Comparison of ENCODE assay signal across 9 mouse cellular contexts in genomic region chr7:35035565-35035964, GRCm38 (mm10). TPM values are rescaled to one million over a fixed set of nuclear protein-coding genes. Genes with fewer than 3 reads are reported as not detected.
A peak's percentile ranks its signal among the peaks of the same experiment; 100 is the strongest.
DNase-seq lines count a peak whose midpoint lies in the region; ATAC-seq lines count a peak whose summit lies in the region.
"Had no signal": no experiment of that assay in that cellular context is flagged by ENCODE, and none has a peak within 500 bp of the region (broad histone marks: within the 10 kb centered on the region; RNA-seq: fewer than 3 reads in every experiment).

No protein-coding gene starts in this region.

- no peaks in the 10 kb centered on the region for H3K9me3 ChIP-seq in forebrain, embryonic 14.5 days (replicated peaks; ENCODE audit: control insufficient read depth, low read length)
- no peaks in the 10 kb centered on the region for H3K9me3 ChIP-seq in forebrain, embryonic 10.5 days
- no peaks in the 10 kb centered on the region for H3K9me3 ChIP-seq in kidney, embryonic 16.5 days (ENCODE audit: low read length)
- no peaks in the 10 kb centered on the region for H3K9me3 ChIP-seq in embryonic facial prominence, embryonic 13.5 days
- H3K9me3 ChIP-seq in liver, embryonic 15.5 days (replicated peaks): no peaks in the 10 kb centered on the region

- peaks cover 4% of the 10 kb centered on the region; the same call in 1 of the 2 replicates for H3K36me3 ChIP-seq in forebrain, embryonic 14.5 days (ENCODE audit: control insufficient read depth, insufficient read depth, low read length)
- H3K36me3 ChIP-seq in forebrain, embryonic 10.5 days (replicated peaks): peaks cover 74% of the 10 kb centered on the region
- H3K36me3 ChIP-seq in kidney, embryonic 16.5 days (ENCODE audit: insufficient read depth, low read length): 0 out of 2 replicates have a peak, but pooled peaks cover 8% of the 10 kb centered on the region
- H3K36me3 ChIP-seq in embryonic facial prominence, embryonic 13.5 days: peaks cover 54% of the 10 kb centered on the region
- peaks cover 21% of the 10 kb centered on the region for H3K36me3 ChIP-seq in liver, embryonic 15.5 days (replicated peaks)

- no peak for DNase-seq in forebrain, embryonic 14.5 days (ENCODE audit: low spot score)
- no peak for DNase-seq in forebrain, embryonic 10.5 days (ENCODE audit: extremely low spot score, low spot score)
- no peak for DNase-seq in kidney, postnatal 25 days
- no peak for DNase-seq in left cerebral cortex, adult 9 months (ENCODE audit: low spot score in 2 of 2)
- DNase-seq in spleen, postnatal 36 days (ENCODE audit: low spot score in 2 of 2): no peak
- DNase-seq: cerebellum, adult 9-11 months had no signal

- H3K4me2 ChIP-seq in forebrain, embryonic 14.5 days (ENCODE audit: low read length): no peak overlapping the region
- H3K4me2 ChIP-seq in kidney, embryonic 16.5 days (replicated peaks; ENCODE audit: low read depth, low read length): no peak overlapping the region
- no peak overlapping the region for H3K4me2 ChIP-seq in embryonic facial prominence, embryonic 13.5 days
- no peak overlapping the region for H3K4me2 ChIP-seq in liver, embryonic 15.5 days

- no peak for ATAC-seq in forebrain, embryonic 14.5 days
- ATAC-seq in kidney, embryonic 16.5 days (ENCODE audit: low FRiP score, low TSS enrichment): 0 out of 2 replicates have a peak, but pooled peaks have one; percentile 20
- ATAC-seq in embryonic facial prominence, embryonic 13.5 days (ENCODE audit: insufficient number of reproducible peaks, insufficient read depth, low FRiP score, low TSS enrichment, low read depth): no peak
- ATAC-seq in liver, embryonic 15.5 days (ENCODE audit: insufficient read depth): peak; percentile 53

- 0 out of 2 replicates have a peak overlapping the region, but pooled peaks have one; percentile 48 for H3K27ac ChIP-seq in forebrain, embryonic 14.5 days (ENCODE audit: low read depth, low read length)
- no peak overlapping the region for H3K27ac ChIP-seq in forebrain, embryonic 10.5 days
- H3K27ac ChIP-seq in kidney, embryonic 16.5 days (ENCODE audit: low read length): peak overlapping the region; percentile 71
- H3K27ac ChIP-seq in embryonic facial prominence, embryonic 13.5 days: peak overlapping the region; percentile 39; the same call in 1 of the 2 replicates
- H3K27ac ChIP-seq in liver, embryonic 15.5 days (replicated peaks): no peak overlapping the region; the same call in 1 of the 2 replicates

- no peaks in the 10 kb centered on the region for H3K4me1 ChIP-seq in forebrain, embryonic 14.5 days (ENCODE audit: control insufficient read depth, insufficient read depth, low read length)
- H3K4me1 ChIP-seq in forebrain, embryonic 10.5 days: peaks cover 12% of the 10 kb centered on the region
- H3K4me1 ChIP-seq in kidney, embryonic 16.5 days (ENCODE audit: insufficient read depth, low read length): peaks cover 21% of the 10 kb centered on the region
- H3K4me1 ChIP-seq in embryonic facial prominence, embryonic 13.5 days: peaks cover 19% of the 10 kb centered on the region
- peaks cover 20% of the 10 kb centered on the region for H3K4me1 ChIP-seq in liver, embryonic 15.5 days (replicated peaks)

- H3K27me3 ChIP-seq in forebrain, embryonic 14.5 days (replicated peaks; ENCODE audit: control insufficient read depth, insufficient read depth, low read length): no peaks in the 10 kb centered on the region
- no peaks in the 10 kb centered on the region for H3K27me3 ChIP-seq in forebrain, embryonic 10.5 days (ENCODE audit: poor library complexity, severe bottlenecking)
- H3K27me3 ChIP-seq in kidney, embryonic 16.5 days (ENCODE audit: insufficient read depth, low read length): no peaks in the 10 kb centered on the region
- no peaks in the 10 kb centered on the region for H3K27me3 ChIP-seq in embryonic facial prominence, embryonic 13.5 days
- H3K27me3 ChIP-seq in liver, embryonic 15.5 days: no peaks in the 10 kb centered on the region

- H3K9ac ChIP-seq in forebrain, embryonic 14.5 days (ENCODE audit: low read length): no peak overlapping the region
- H3K9ac ChIP-seq in kidney, embryonic 16.5 days (replicated peaks; ENCODE audit: low read length): no peak overlapping the region
- no peak overlapping the region for H3K9ac ChIP-seq in embryonic facial prominence, embryonic 13.5 days
- H3K9ac ChIP-seq in liver, embryonic 15.5 days: no peak overlapping the region

- 95% methylated on average over 4 of the region's 4 CpGs for WGBS in forebrain, embryonic 14.5 days
- 88% methylated on average over 4 of the region's 4 CpGs for WGBS in forebrain, embryonic 10.5 days
- 73% methylated on average over 4 of the region's 4 CpGs for WGBS in kidney, embryonic 16.5 days
- WGBS in embryonic facial prominence, embryonic 13.5 days: 94% methylated on average over 4 of the region's 4 CpGs
- WGBS in liver, embryonic 15.5 days (ENCODE audit: insufficient replicate concordance): 22% methylated on average over 4 of the region's 4 CpGs

- H3K4me3 ChIP-seq in forebrain, embryonic 14.5 days (ENCODE audit: low read depth, low read length): no peak overlapping the region
- H3K4me3 ChIP-seq in forebrain, embryonic 10.5 days: no peak overlapping the region
- H3K4me3 ChIP-seq in kidney, embryonic 16.5 days (ENCODE audit: low read length): no peak overlapping the region
- H3K4me3 ChIP-seq in embryonic facial prominence, embryonic 13.5 days: no peak overlapping the region
- no peak overlapping the region for H3K4me3 ChIP-seq in liver, embryonic 15.5 days (replicated peaks)

RNA-seq across cellular contexts. Expression of gene Cebpg, which starts 20.8 kb away (rescaled TPM):
- 42.5 and 43.5 TPM in 2 replicates for polyA plus RNA-seq in forebrain, embryonic 14.5 days (2014; fragmentation: Nextera tagmentation; extraction: Ambion mirVana)
- polyA plus RNA-seq in forebrain, embryonic 10.5 days (2016; fragmentation: Nextera tagmentation; extraction: Ambion mirVana): 45.0 and 46.3 TPM in 2 replicates
- 31.9 and 33.3 TPM in 2 replicates for polyA plus RNA-seq in kidney, embryonic 16.5 days (2015; fragmentation: Nextera tagmentation; extraction: Ambion mirVana)
- 52.5 and 54.8 TPM in 2 replicates for polyA plus RNA-seq in embryonic facial prominence, embryonic 13.5 days (2015; fragmentation: Nextera tagmentation; extraction: Ambion mirVana)
- 20.2 and 22.1 TPM in 2 replicates for polyA plus RNA-seq in liver, embryonic 15.5 days (2015; fragmentation: Nextera tagmentation; extraction: Ambion mirVana)

Comparison
In these comparisons a context has a peak if more than half of its experiments do, and no peak if none do; other contexts are left out.
1. H3K27ac ChIP-seq: peak in forebrain, embryonic 14.5 days (single experiment), kidney, embryonic 16.5 days (single experiment) and embryonic facial prominence, embryonic 13.5 days (single experiment); none in forebrain, embryonic 10.5 days (single experiment) and liver, embryonic 15.5 days (single experiment).
2. ATAC-seq: peak in kidney, embryonic 16.5 days (single experiment) and liver, embryonic 15.5 days (single experiment); none in forebrain, embryonic 14.5 days (single experiment) and embryonic facial prominence, embryonic 13.5 days (single experiment).